Mouse (Mus musculus) intestine, postnatal 0 days (tissue): ENCODE measurements around the gene Napsa. TPM values are rescaled to one million over a fixed set of nuclear protein-coding genes. Genes with fewer than 3 reads are reported as not detected.

Experiments
- ATAC-seq: fragments of 200-750 bp; cut with Nextera tagmentation; 2 replicates; pipeline ENCODE4 v1.8.0; 2017; ENCODE audit warnings: mild to moderate bottlenecking, moderate TSS enrichment, moderate library complexity
- H3K27ac ChIP-seq: fragments of 300-500 bp; sonication (generic); 2 replicates; pipeline ENCODE4 v1.5.1; 2014; ENCODE audit warnings: mild to moderate bottlenecking, low read depth, low read length, moderate library complexity
- H3K27me3 ChIP-seq: fragments of 300-500 bp; sonication (generic); replicated peaks from 2 replicates; pipeline ENCODE4 v1.6.1; 2014; ENCODE audit warnings: low read length, mixed read lengths; ENCODE audit not compliant: control insufficient read depth, insufficient read depth
- H3K36me3 ChIP-seq: fragments of 300-500 bp; sonication (generic); 2 replicates; pipeline ENCODE4 v1.6.1; 2014; ENCODE audit warnings: mild to moderate bottlenecking, moderate library complexity; ENCODE audit not compliant: control insufficient read depth, insufficient read depth
- H3K4me1 ChIP-seq: fragments of 300-500 bp; sonication (generic); replicated peaks from 2 replicates; pipeline ENCODE4 v1.6.1; 2014; ENCODE audit warnings: antibody characterized with exemption, low read length, mixed read lengths; ENCODE audit not compliant: control insufficient read depth, insufficient read depth
- H3K4me2 ChIP-seq: fragments of 300-500 bp; sonication (generic); replicated peaks from 2 replicates; pipeline ENCODE4 v1.6.1; 2014; ENCODE audit warnings: low read depth, mild to moderate bottlenecking, moderate library complexity
- H3K4me3 ChIP-seq: fragments of 300-500 bp; sonication (generic); 2 replicates; pipeline ENCODE4 v1.5.1; 2014; ENCODE audit warnings: low read depth, low read length
- H3K9ac ChIP-seq: fragments of 300-500 bp; sonication (generic); 2 replicates; pipeline ENCODE4 v1.6.1; 2014; ENCODE audit warnings: mild to moderate bottlenecking, low read depth, low read length
- H3K9me3 ChIP-seq: fragments of 300-500 bp; sonication (generic); 2 replicates; pipeline ENCODE4 v1.6.1; 2016; ENCODE audit warnings: mixed run types; ENCODE audit not compliant: control insufficient read depth
- CTCF ChIP-seq: sonication (generic); IDR thresholded peaks from 2 replicates; pipeline ENCODE4 v1.5.1; 2016; ENCODE audit warnings: low read depth, mild to moderate bottlenecking, control low read depth, antibody characterized with exemption, moderate library complexity
- WGBS: fragments of 180-500 bp; shearing (Covaris S2); extraction: QIAGEN DNeasy Blood & Tissue Kit; methylation state at CpG from one replicate; pipeline ENCODE4 v1.1.7; 2014; 5-methylcytosine and 5-hydroxymethylcytosine counted together
- polyA plus RNA-seq: library from polyadenylated mRNA; unstranded; fragments of >200 nt; fragmentation: Nextera tagmentation; extraction: Ambion mirVana; gene quantifications from 2 replicates; pipeline ENCODE4 v1.2.1, GENCODE M21; 2015

Napsa gene
- polyA plus RNA-seq, 1 experiment from 2014 or later: 0.99 TPM

- 4% methylated on average over 40 of the region's 40 CpGs for WGBS
- H3K4me1 ChIP-seq: peaks cover 3% of the 10 kb centered on the region; the same call in 1 of the 2 replicates
- peak; percentile 58 for ATAC-seq
- peak overlapping the region; percentile 89 for H3K4me2 ChIP-seq
- H3K9ac ChIP-seq: peak overlapping the region; percentile 54
- no peaks in the 10 kb centered on the region for H3K36me3 ChIP-seq
- peak; percentile 87 for TF ChIP-seq CTCF
- H3K27me3 ChIP-seq: peaks cover 8% of the 10 kb centered on the region
- H3K4me3 ChIP-seq: peak overlapping the region; percentile 38
- H3K9me3 ChIP-seq: no peaks in the 10 kb centered on the region
- H3K27ac ChIP-seq: peak overlapping the region; percentile 35; the same call in 1 of the 2 replicates
Measured at GRCm38 (mm10) chr7:44527483-44528398, 44.4 kb upstream of the Napsa start.

- WGBS: 72% methylated on average over 5 of the region's 5 CpGs
Measured at GRCm38 (mm10) chr7:44529518-44529917, 42.7 kb upstream of the Napsa start.

GRCm38 (mm10) chr7:44530507-44530906, 41.7 kb upstream of the Napsa start:
- ATAC-seq: no peak
- 79% methylated on average over 3 of the region's 3 CpGs for WGBS
- no peak for TF ChIP-seq CTCF
- H3K9ac ChIP-seq: no peak overlapping the region
- H3K36me3 ChIP-seq: peaks cover 1% of the 10 kb centered on the region; the same call in 1 of the 2 replicates
- no peaks in the 10 kb centered on the region for H3K9me3 ChIP-seq
- H3K4me3 ChIP-seq: no peak overlapping the region
- no peaks in the 10 kb centered on the region for H3K27me3 ChIP-seq
- H3K27ac ChIP-seq: no peak overlapping the region
- H3K4me2 ChIP-seq: no peak overlapping the region
- H3K4me1 ChIP-seq: peaks cover 3% of the 10 kb centered on the region; the same call in 1 of the 2 replicates

More at GRCm38 (mm10) chr7:44529518-44529917, 42.7 kb upstream of the Napsa start:
- peaks cover 4% of the 10 kb centered on the region; the same call in 1 of the 2 replicates for H3K27me3 ChIP-seq
- H3K4me1 ChIP-seq: peaks cover 3% of the 10 kb centered on the region; the same call in 1 of the 2 replicates
- no peak overlapping the region for H3K9ac ChIP-seq
- TF ChIP-seq CTCF: no peak
- H3K9me3 ChIP-seq: no peaks in the 10 kb centered on the region
- no peak overlapping the region for H3K4me3 ChIP-seq
- ATAC-seq: no peak
- H3K27ac ChIP-seq: no peak overlapping the region
- H3K36me3 ChIP-seq: no peaks in the 10 kb centered on the region
- no peak overlapping the region for H3K4me2 ChIP-seq

GRCm38 (mm10) chr7:44531207-44531606, 41.0 kb upstream of the Napsa start:
- no peak for TF ChIP-seq CTCF
- Histone ChIP-seq H3K27me3 (no peaks in the 10 kb centered on the region), H3K4me3 (no peak overlapping the region), H3K9ac (no peak overlapping the region), H3K27ac (no peak overlapping the region), H3K9me3 (no peaks in the 10 kb centered on the region), H3K4me2 (no peak overlapping the region), H3K36me3 (peaks cover 5% of the 10 kb centered on the region; the same call in 1 of the 2 replicates), H3K4me1 (peaks cover 3% of the 10 kb centered on the region; the same call in 1 of the 2 replicates)
- WGBS: 35% methylated on average over 5 of the region's 5 CpGs
- ATAC-seq: no peak

GRCm38 (mm10) chr7:44531946-44532732, 40.0 kb upstream of the Napsa start, which contains the start of gene Spib:
Gene Spib (minus strand): TSS chr7:44532071.
- TF ChIP-seq CTCF: no peak
- H3K4me3 ChIP-seq: no peak within 1 kb of the TSS
- no peak for ATAC-seq
- H3K27ac ChIP-seq: no peak within 1 kb of the TSS
- H3K27me3 ChIP-seq: no peaks in the 10 kb centered on the region
- H3K4me1 ChIP-seq: peaks cover 3% of the 10 kb centered on the region; the same call in 1 of the 2 replicates
- H3K9ac ChIP-seq: no peak within 1 kb of the TSS
- no peaks in the 10 kb centered on the region for H3K9me3 ChIP-seq
- peaks cover 15% of the 10 kb centered on the region for H3K36me3 ChIP-seq
- WGBS: 86% methylated on average over 4 of the region's 4 CpGs
- peak within 1 kb of the TSS; percentile 30; the same call in 1 of the 2 replicates for H3K4me2 ChIP-seq
